Mouse (Mus musculus): ENCODE results near the gene Spindoc.
A peak's percentile ranks its signal among the peaks of the same experiment; 100 is the strongest.

The Spindoc gene

DNA sequence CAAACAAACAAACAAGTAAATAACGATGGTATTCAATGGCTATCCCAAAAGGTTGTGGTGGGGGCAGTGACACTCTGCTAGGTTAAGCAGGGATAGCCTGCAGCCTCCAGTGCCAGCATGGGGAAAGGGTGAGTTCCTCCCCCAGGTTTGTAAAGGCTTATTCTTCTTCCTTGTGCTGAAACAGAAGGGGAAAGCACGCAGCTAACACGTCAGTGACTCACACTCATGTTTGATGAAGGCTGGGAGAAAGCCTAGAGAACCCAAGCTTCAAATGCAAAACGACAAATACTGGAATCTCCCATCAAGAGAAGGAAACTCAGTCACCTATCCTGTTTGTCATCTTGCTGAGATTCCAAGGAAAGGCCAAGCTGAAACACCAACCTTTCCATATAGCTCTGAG lies 47.1 kb downstream of the Spindoc start:
- no peak for DNase-seq (ENCODE audit: low read depth, low spot score)

DNA sequence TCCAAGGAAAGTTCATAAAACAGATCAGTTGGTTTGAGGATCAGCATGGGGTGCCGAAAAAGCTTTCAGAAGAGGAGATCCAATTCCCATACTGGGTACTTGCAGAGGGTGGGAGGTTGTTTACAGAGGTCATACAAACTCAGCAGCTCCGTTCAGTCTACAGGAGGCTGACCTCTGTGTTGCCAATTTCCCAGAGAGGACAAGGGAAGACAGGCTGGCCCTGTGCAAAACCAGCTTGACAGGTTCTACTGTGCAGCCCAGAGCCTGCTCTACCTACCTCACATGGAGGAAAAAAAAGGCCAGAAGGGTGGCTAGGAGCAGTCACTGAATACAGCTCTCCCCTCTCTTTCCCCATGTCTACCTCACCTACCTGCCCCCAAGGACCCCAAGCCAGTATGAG lies 48.7 kb downstream of the Spindoc start:
- DNase-seq (ENCODE audit: low read depth, low spot score), result no peak

GRCm38 (mm10) chr19:7321391-7321790 lies 61.4 kb downstream of the Spindoc start:
- DNase-seq (ENCODE audit: low read depth, low spot score), result no peak

DNA sequence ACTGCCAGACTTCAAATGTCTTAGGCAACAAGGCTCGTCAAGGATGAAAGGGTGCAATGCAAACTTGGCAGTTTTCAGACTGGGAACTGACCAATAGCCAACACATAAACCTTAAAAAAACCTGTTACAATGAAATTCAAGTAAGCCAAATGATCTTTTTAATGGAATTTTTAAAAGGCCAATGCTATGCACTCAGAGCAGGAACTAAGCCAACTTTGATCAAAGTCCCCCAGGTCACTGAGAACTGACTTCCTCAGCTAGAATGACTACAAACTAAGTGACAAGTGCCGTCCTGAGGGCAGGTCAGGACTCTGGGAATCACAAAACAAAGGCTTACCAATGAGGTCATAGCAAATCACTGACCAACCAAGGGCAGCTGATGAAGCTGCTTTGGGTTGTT lies 62.6 kb downstream of the Spindoc start:
- no peak for DNase-seq (ENCODE audit: low read depth, low spot score)

DNA sequence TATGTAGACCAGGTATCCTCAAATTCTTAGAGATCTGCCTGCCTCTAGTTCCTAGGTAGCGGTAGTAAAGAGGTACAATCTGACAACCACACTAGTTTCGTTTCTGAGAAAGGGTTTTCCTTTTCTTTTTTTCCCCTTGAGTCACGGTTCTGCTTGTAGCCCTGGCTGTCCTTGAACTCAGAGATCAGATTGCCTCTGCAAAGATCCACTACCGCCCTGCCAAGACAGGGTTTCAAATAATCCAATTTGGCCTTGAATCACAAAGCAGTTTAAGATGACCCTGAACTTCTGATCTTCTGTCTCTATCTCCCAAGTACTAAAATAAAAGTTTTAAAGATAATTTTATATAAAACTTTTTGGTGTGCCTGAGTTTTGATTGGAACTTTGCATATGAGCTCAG lies 65.1 kb downstream of the Spindoc start:
- no peak for DNase-seq (ENCODE audit: low read depth, low spot score)

- DNase-seq (ENCODE audit: low read depth, low spot score), result no peak
Observed at GRCm38 (mm10) chr19:7316822-7317221, 66.0 kb downstream of the Spindoc start.

GRCm38 (mm10) chr19:7315587-7315984 lies 67.2 kb downstream of the Spindoc start:
- no peak for DNase-seq (ENCODE audit: low read depth, low spot score)

DNA sequence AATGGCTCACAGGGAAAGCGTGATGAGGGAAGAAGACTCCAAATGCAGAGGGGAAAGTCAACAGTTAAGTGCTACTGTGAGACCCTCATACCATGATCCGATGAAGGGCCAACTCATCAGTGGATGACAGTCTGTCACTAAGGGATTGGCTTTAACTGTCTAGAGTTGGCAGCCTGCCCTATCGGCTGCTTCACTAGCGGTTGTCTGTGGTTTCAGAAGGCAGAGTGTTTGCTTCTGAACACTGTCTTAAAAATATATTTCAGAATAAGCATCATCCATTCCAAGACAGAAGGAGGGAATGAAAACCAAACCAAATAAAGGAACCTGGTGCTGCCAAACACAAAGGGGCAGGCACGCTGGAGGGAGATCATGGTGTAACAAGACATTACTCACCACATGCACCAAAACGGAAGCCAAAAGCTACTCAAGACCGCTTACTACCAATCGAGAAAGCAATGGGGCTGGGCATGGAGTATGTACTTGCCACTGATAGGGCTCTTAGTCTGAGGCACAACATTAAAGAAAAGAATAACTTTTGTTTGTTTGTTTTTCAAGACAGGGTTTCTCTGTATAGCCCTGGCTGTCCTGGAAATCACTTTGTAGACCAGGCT lies 67.7 kb downstream of the Spindoc start:
- no peak for DNase-seq (ENCODE audit: low read depth, low spot score)

DNA sequence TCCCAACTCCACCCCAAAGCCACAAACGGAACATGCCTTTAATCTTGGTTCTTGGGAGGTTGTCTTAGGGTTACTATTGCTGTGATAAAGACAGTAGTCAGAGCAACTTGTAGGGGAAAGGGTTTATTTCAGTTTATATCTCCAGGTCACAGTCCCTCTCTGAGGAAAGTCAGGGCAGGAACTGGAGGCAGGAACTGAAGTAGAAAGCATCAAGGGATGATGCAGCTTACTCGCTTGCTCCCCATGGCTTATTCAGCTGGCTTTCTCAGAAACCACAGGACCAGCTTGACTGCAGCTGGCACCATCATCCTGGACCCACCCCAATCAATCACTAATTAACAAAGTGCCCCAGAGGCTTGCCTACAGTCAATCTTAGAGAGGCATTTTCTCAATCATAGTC lies 69.1 kb downstream of the Spindoc start:
- no peak for DNase-seq (ENCODE audit: low read depth, low spot score)

DNA sequence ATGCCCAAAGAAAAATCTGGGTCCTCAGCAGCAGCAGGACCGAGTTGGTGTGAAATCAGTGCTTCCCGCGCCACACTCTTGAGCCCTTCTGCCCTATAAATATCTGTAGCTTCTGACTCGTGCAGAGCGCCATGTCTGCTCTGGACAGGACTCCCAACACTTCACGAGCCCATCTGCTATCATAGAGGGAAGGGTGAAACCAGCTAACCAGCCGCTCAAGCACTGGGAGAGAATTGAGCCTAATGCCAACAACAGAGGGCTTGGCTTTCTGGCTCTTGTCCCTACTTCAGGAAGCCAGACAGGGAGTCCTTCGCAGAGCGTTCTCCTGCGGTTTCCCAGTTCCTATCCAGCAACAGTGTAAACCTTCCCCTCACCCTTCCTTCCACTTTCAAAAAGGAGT lies 71.5 kb downstream of the Spindoc start:
- no peak for DNase-seq (ENCODE audit: low read depth, low spot score)

DNA sequence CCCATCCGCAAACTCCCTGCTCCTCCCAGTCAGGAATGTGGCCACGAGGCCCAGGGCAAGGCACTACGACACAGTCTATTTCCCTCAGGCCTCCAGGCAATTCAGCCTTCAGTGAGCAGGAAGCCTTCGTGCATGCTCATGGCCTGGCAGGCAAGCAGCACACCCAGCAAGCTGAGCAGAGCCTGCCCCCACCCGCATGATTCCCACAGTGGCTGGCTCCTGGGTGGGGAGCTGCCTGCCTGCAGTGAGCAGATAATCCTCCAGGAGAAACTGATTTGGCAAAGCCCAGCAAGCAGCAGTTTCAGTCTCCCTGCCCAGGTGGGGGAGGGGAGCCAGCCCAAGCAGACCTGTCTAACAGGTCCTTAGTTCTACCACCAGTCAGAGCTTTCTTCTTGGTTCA lies 72.1 kb downstream of the Spindoc start:
- peak; percentile 45 for DNase-seq (ENCODE audit: low read depth, low spot score)

DNA sequence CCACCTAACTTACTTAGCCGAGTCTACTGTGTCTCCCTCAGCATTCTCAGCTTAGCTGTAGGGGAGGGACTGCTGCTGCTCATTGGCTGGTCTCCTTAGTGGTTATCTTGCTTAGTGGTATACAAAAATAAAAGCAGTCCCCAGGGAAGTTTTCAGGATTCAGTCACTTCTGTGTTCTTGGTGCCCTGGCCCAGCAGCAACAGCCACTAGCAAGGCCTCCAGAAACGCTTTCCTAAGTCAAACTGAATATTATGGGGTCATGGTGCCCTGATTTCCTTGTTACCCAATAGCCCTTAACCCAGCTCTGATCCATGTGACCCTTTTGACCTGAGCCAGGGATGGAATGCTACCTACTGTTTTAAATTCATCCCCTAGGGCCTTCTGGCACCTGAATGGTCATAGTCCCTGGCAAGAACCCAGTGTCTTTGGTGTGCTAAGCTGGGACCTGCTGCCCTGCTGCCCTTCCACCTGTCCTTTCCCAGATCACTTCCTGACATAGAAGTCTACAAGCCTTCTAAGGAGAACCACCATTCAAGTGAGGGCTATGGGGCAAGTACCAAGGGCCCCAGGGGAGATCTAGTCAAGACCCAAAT lies 73.0 kb downstream of the Spindoc start:
- DNase-seq (ENCODE audit: low read depth, low spot score), result no peak

DNA sequence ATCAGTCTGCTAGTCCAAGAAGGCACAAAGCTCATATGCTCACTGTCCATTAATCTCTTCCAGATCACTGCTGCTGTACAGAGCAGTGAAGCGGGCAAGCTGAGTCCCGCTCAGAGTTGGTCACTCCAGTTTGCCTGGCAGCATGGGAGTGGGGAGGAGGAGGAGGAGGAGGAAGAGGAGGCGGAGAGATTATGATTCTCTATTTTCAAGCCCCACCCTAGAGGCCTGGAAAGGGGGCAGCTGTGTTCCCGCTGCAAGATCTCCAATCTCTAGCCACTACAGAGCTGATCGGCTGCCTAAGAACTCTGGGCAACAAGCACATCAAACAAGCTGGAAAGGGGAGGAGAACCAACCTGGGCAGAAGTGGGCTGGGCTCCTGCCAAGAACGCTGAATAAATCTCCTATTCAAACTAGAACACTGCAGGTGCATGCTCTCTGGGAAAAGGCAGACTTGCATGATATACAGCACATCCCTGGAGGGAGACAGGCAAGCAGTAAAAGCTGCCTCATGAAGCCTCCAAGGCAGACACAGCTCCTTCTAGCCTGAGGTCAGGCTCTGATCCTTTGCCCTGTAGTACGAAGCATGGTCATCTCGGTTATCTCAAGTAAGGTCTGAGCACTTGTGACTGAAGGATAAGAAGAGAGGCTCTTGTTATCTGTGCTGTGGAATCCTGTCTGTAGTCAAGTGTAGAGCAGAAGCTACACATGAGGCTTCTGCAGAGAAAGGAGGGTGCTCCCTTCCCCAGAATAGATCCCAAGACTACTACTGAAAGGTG lies 74.6 kb downstream of the Spindoc start:
- no peak for DNase-seq (ENCODE audit: low read depth, low spot score)

DNA sequence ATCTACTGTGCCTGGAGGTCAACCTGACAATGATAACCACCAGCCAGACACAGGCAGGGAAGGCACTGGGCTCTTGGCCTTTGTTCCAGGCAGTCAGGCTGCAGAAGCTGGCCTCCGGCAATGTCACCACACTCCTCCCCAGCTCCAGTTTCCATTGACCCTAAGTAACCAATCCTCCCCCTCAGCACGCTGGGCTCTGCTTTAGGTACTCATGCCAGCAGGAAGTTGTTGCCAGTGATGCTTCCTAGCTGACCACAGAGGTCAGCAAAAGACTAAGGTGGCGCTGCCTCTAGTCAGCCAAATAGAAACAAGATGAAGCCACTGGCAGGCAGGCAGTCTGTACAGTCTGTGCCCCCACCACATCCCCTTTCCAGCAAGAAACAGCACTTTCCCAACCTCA lies 75.8 kb downstream of the Spindoc start:
- DNase-seq (ENCODE audit: low read depth, low spot score), result peak; percentile 91

DNA sequence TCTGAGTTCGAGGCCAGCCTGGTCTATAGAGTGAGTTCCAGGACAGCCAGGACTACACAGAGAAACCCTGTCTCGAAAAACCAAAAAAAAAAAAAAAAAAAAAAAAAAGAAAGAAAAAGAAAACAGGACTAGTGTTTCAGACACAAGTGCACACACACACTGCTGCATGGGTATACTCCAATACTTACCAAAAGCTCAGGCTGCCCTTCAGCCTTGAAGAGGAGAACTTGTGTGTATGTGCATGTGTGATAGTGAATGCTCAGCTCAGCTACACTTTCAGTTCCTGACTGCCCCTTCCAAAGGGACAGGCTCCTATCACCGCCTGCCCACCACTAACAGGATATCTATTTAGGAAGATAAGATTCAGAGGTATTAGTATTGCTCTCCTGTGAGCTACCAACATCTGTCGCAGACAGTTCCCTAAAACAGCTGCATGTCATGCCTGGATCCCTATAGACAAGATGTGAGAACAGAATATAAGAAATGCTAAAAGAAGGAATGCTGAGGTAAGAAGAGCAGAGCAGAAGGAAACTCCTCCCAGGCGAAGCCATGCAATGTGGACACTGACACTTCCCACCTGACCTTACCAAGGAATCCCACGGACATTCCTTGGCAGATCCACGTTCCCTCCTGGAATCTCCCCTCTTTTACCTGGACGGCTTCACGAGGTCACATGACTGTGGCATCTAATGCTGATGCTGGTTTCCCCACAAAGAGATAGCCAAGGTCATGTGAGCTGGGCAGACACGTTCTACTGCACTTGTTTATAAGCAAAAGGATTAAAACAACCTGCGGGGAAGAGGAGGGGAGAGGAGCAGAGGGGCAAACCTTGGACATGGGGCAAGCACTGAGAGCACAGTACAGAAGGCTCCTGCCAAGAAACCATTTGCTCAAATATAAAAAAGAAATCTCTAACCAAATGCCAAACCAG lies 77.1 kb downstream of the Spindoc start:
- DNase-seq (ENCODE audit: low read depth, low spot score), result no peak

DNA sequence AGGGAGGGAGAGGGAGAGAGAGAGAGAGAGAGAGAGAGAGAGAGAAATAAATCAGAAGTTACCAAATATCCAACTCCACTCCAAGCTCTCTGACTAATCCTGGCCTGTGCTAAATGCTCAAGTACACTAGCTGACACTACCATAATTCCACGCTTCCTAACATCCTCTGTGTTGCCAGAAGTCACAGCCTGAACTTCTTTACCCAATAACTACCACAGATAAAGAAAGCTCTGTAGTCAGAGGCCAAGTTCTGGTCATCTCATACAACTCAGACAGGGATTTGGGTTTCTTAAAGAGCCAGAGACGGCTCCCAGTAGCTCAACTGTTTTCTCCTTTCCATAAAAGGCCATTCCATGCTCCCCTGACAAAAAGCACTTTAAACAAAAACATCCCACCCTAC lies 78.0 kb downstream of the Spindoc start:
- DNase-seq (ENCODE audit: low read depth, low spot score), result peak; percentile 64
